Mouse (Mus musculus) liver, postnatal 0 days (tissue): ENCODE results near the gene Tspan18.

ENCODE experiments used
- CTCF ChIP-seq: sonication (generic); IDR thresholded peaks from 2 replicates; pipeline ENCODE4 v1.5.1; 2016; ENCODE audit warnings: antibody characterized with exemption, low read depth
- EP300 ChIP-seq: IDR thresholded peaks from 2 replicates; pipeline ENCODE4 v1.6.1; 2016; ENCODE audit warnings: antibody characterized with exemption, low read depth, mild to moderate bottlenecking

DNA sequence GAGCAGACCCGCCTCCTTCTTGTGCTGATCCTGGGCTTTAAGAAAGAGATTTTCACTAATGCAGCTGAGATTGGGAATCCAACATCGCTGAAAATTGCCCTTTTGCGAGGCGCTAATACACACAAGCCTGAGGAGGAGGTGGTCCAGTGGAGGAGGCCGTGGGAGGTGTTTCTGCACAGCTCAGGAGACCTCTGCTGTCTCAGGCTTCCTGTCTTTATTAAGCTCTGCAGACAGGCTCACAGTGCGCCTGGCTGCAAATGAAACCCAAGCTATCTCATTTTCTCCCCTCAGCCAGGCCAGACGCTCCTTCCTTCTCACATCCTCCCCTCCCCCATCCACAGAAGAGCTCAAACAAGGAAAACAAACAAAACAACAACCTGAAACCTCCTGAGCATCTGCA, 9.6 kb downstream of the Tspan18 start:
- TF ChIP-seq EP300 (no peak), CTCF (no peak)
